Comparison of ENCODE assay signal across 8 mouse cellular contexts in genomic region chr9:95540487-95540886, GRCm38 (mm10). TPM values are rescaled to one million over a fixed set of nuclear protein-coding genes. Genes with fewer than 3 reads are reported as not detected.
DNase-seq lines count a peak whose midpoint lies in the region; ATAC-seq and TF ChIP-seq lines count a peak whose summit lies in the region.

No protein-coding gene starts in this region.

- no peak for TF ChIP-seq CTCF in C2C12 (IDR thresholded peaks at IDR 0.05; ENCODE audit: control insufficient read depth, insufficient read depth, insufficient read length)

- intact Hi-C loops in heart, postnatal 25 days (cut with DNase I), result no loop called here

- H3K4me3 ChIP-seq in heart, embryonic 12.5 days, result no peak overlapping the region
- no peak overlapping the region for H3K4me3 ChIP-seq in C2C12 (ENCODE audit: insufficient read depth, poor library complexity, severe bottlenecking)

- no peak overlapping the region for H3K27ac ChIP-seq in heart, embryonic 12.5 days (ENCODE audit: poor library complexity, severe bottlenecking)

- H3K36me3 ChIP-seq in heart, embryonic 12.5 days, result no peaks in the 10 kb centered on the region
- H3K36me3 ChIP-seq in C2C12 (ENCODE audit: control insufficient read depth, insufficient read depth), result no peaks in the 10 kb centered on the region

- DNase-seq in heart, postnatal 25 days (ENCODE audit: low spot score), result no peak
- peak; percentile 84 for DNase-seq in adrenal gland, postnatal 10 days
- peak; percentile 32 for DNase-seq in embryo, embryonic 11 days
- DNase-seq in kidney, postnatal 4 days, result peak; percentile 69 to 75
- peak; percentile 49 for DNase-seq in retina, embryonic 14.5 days (ENCODE audit: low spot score)
- DNase-seq in right cerebral cortex, postnatal 25 days, result no peak

- WGBS in heart, embryonic 12.5 days, result 53% methylated on average over 4 of the region's 4 CpGs

- no peaks in the 10 kb centered on the region for H3K27me3 ChIP-seq in heart, embryonic 12.5 days (replicated peaks)
- no peaks in the 10 kb centered on the region for H3K27me3 ChIP-seq in C2C12 (ENCODE audit: control insufficient read depth, insufficient read depth, insufficient read length)

- no peaks in the 10 kb centered on the region for H3K79me3 ChIP-seq in C2C12 (ENCODE audit: low read depth)

- no peak overlapping the region for H3ac ChIP-seq in C2C12 (ENCODE audit: control insufficient read depth, insufficient read length, low read depth)

- no peak overlapping the region for H3K9ac ChIP-seq in heart, embryonic 12.5 days

- H3K4me2 ChIP-seq in heart, embryonic 12.5 days, result no peak overlapping the region

- peak; percentile 18; the same call in 1 of the 2 replicates for ATAC-seq in heart, embryonic 12.5 days (ENCODE audit: insufficient number of reproducible peaks, low FRiP score)

- no peaks in the 10 kb centered on the region for H3K9me3 ChIP-seq in heart, embryonic 12.5 days (replicated peaks)

- no peaks in the 10 kb centered on the region for H3K79me2 ChIP-seq in C2C12 (ENCODE audit: control insufficient read depth, insufficient read depth)

- no peaks in the 10 kb centered on the region for H3K4me1 ChIP-seq in heart, embryonic 12.5 days (replicated peaks)

TF ChIP-seq in C2C12, 6 proteins besides CTCF, POLR2A, EP300 and RAD21:
- TF ChIP-seq CEBPB (IDR thresholded peaks at IDR 0.05; ENCODE audit: low read depth) (peak; percentile 49), USF1 (IDR thresholded peaks at IDR 0.05; ENCODE audit: low read depth) (no peak), MYOD1 (IDR thresholded peaks at IDR 0.05; ENCODE audit: control insufficient read depth, insufficient read length, low read depth) (no peak), FOSL1 (IDR thresholded peaks at IDR 0.05; ENCODE audit: insufficient read depth, low read length, poor library complexity, severe bottlenecking) (no peak)
TF ChIP-seq in C2C12: peak in this region for 1.

RNA-seq across cellular contexts. Expression of gene Paqr9, which starts 19.0 kb away (rescaled TPM):
- polyA plus RNA-seq in heart, embryonic 12.5 days (2016; fragmentation: Nextera tagmentation; extraction: Ambion mirVana), result 0.85 and 0.89 TPM in 2 replicates
- 10 to 100 TPM; 41.1 to 43.4 TPM for total RNA-seq in heart, postnatal 25 days (2021)
- polyA plus RNA-seq in C2C12 (2012; fragmentation: generic; extraction: Trizol), result under 0.01 TPM
- total RNA-seq in adrenal gland, postnatal 10 days (2021), result 10 to 100 TPM; 21.5 to 27.4 TPM

RNA-seq across cellular contexts. Expression of gene U2surp, which starts 28.7 kb away (rescaled TPM):
- 99.9 and 101 TPM in 2 replicates for polyA plus RNA-seq in heart, embryonic 12.5 days (2016; fragmentation: Nextera tagmentation; extraction: Ambion mirVana)
- 10 to 100 TPM; 27.8 to 32.2 TPM for total RNA-seq in heart, postnatal 25 days (2021)
- 12.0 TPM for polyA plus RNA-seq in C2C12 (2012; fragmentation: generic; extraction: Trizol)
- 10 to 100 TPM; 56.7 to 69.2 TPM for total RNA-seq in adrenal gland, postnatal 10 days (2021)

Comparison
In these comparisons a context has a peak if more than half of its experiments do, and no peak if none do; other contexts are left out.
1. DNase-seq: peak in adrenal gland, postnatal 10 days (single experiment), embryo, embryonic 11 days (single experiment), kidney, postnatal 4 days (2 of 2) and retina, embryonic 14.5 days (single experiment); none in heart, postnatal 25 days (single experiment) and right cerebral cortex, postnatal 25 days (single experiment).